Mouse (Mus musculus): Measurements from ENCODE around the gene Gm12355. TPM values are rescaled to one million over a fixed set of nuclear protein-coding genes. Genes with fewer than 3 reads are reported as not detected.

Gene Gm12355
- polyA plus RNA-seq, 1 experiment from 2014 or later, result 0.70 TPM

GRCm38 (mm10) chr11:98581286-98582029, 44.0 kb downstream of the Gm12355 start:
- 70% methylated on average over 17 of the region's 17 CpGs for WGBS
- no peak for ATAC-seq
- Histone ChIP-seq H3K4me2 (replicated peaks; ENCODE audit: low read depth, low read length) (no peak overlapping the region), H3K27me3 (replicated peaks; ENCODE audit: insufficient read depth, low read length) (no peaks in the 10 kb centered on the region), H3K36me3 (ENCODE audit: insufficient read depth, low read length) (no peaks in the 10 kb centered on the region), H3K9ac (replicated peaks; ENCODE audit: low read depth) (no peak overlapping the region), H3K27ac (ENCODE audit: low read length) (no peak overlapping the region), H3K4me1 (ENCODE audit: insufficient read depth, low read depth, low read length) (peaks cover 2% of the 10 kb centered on the region; the same call in 1 of the 2 replicates), H3K9me3 (ENCODE audit: low read length) (no peaks in the 10 kb centered on the region), H3K4me3 (ENCODE audit: low read depth, low read length) (no peak overlapping the region)
- DNase-seq (ENCODE audit: low spot score), result no peak
- no peak for TF ChIP-seq EP300 (IDR thresholded peaks at IDR 0.05)
- TF ChIP-seq CTCF (IDR thresholded peaks at IDR 0.05), result no peak

- 53% methylated on average over 16 of the region's 16 CpGs for WGBS
- no peak overlapping the region for H3K4me2 ChIP-seq (replicated peaks; ENCODE audit: low read depth, low read length)
- ATAC-seq (peak; percentile 37), DNase-seq (ENCODE audit: low spot score) (no peak)
- no peak overlapping the region for H3K4me3 ChIP-seq (ENCODE audit: low read depth, low read length)
- no peaks in the 10 kb centered on the region for H3K4me1 ChIP-seq (ENCODE audit: insufficient read depth, low read depth, low read length)
- H3K27ac ChIP-seq (ENCODE audit: low read length), result no peak overlapping the region
- H3K36me3 ChIP-seq (ENCODE audit: insufficient read depth, low read length), result no peaks in the 10 kb centered on the region
- no peak for TF ChIP-seq EP300 (IDR thresholded peaks at IDR 0.05)
- TF ChIP-seq CTCF (IDR thresholded peaks at IDR 0.05), result no peak
- no peaks in the 10 kb centered on the region for H3K9me3 ChIP-seq (ENCODE audit: low read length)
- H3K9ac ChIP-seq (replicated peaks; ENCODE audit: low read depth), result no peak overlapping the region
- no peaks in the 10 kb centered on the region for H3K27me3 ChIP-seq (replicated peaks; ENCODE audit: insufficient read depth, low read length)
Measured at GRCm38 (mm10) chr11:98580301-98581121, 45.0 kb downstream of the Gm12355 start.

GRCm38 (mm10) chr11:98577776-98578175, 47.7 kb downstream of the Gm12355 start:
- no peak overlapping the region for H3K4me2 ChIP-seq (replicated peaks; ENCODE audit: low read depth, low read length)
- H3K9me3 ChIP-seq (ENCODE audit: low read length), result no peaks in the 10 kb centered on the region
- no peak for ATAC-seq
- H3K27me3 ChIP-seq (replicated peaks; ENCODE audit: insufficient read depth, low read length), result no peaks in the 10 kb centered on the region
- no peak for TF ChIP-seq CTCF (IDR thresholded peaks at IDR 0.05)
- TF ChIP-seq EP300 (IDR thresholded peaks at IDR 0.05), result no peak
- H3K9ac ChIP-seq (replicated peaks; ENCODE audit: low read depth), result no peak overlapping the region
- no peaks in the 10 kb centered on the region for H3K36me3 ChIP-seq (ENCODE audit: insufficient read depth, low read length)
- no peak overlapping the region for H3K27ac ChIP-seq (ENCODE audit: low read length)
- WGBS, result 81% methylated on average over 5 of the region's 5 CpGs
- no peak for DNase-seq (ENCODE audit: low spot score)
- H3K4me3 ChIP-seq (ENCODE audit: low read depth, low read length), result no peak overlapping the region
- no peaks in the 10 kb centered on the region for H3K4me1 ChIP-seq (ENCODE audit: insufficient read depth, low read depth, low read length)

Other genes starting within 250 kb of the Gm12355 start
- gene Tcap, start 241.8 kb downstream of the Gm12355 start, polyA plus RNA-seq (2015; fragmentation: Nextera tagmentation; extraction: Ambion mirVana), result 5.8 and 6.4 TPM in 2 replicates
- gene Pnmt, start 239.2 kb downstream of the Gm12355 start, polyA plus RNA-seq (2015; fragmentation: Nextera tagmentation; extraction: Ambion mirVana), result 0.12 TPM in 1 of 2 replicates, not detected in the other
- 8.0 and 8.6 TPM in 2 replicates for gene Pgap3, start 225.2 kb downstream of the Gm12355 start, polyA plus RNA-seq (2015; fragmentation: Nextera tagmentation; extraction: Ambion mirVana)
- gene Erbb2, start 213.2 kb downstream of the Gm12355 start, polyA plus RNA-seq (2015; fragmentation: Nextera tagmentation; extraction: Ambion mirVana), result 21.2 and 23.6 TPM in 2 replicates
- gene Mien1, start 186.7 kb downstream of the Gm12355 start, polyA plus RNA-seq (2015; fragmentation: Nextera tagmentation; extraction: Ambion mirVana), result 86.1 and 96.0 TPM in 2 replicates
- 30.7 and 33.1 TPM in 2 replicates for gene Grb7, start 179.3 kb downstream of the Gm12355 start, polyA plus RNA-seq (2015; fragmentation: Nextera tagmentation; extraction: Ambion mirVana)
- gene Ikzf3, start 79.6 kb downstream of the Gm12355 start, polyA plus RNA-seq (2015; fragmentation: Nextera tagmentation; extraction: Ambion mirVana), result 0.20 and 0.43 TPM in 2 replicates
- 0.10 and 0.21 TPM in 2 replicates for gene Zpbp2, start 74.6 kb downstream of the Gm12355 start, polyA plus RNA-seq (2015; fragmentation: Nextera tagmentation; extraction: Ambion mirVana)
- gene Ormdl3, start 38.3 kb downstream of the Gm12355 start, polyA plus RNA-seq (2015; fragmentation: Nextera tagmentation; extraction: Ambion mirVana), result 43.7 and 45.3 TPM in 2 replicates
- gene Lrrc3c, start 27.4 kb downstream of the Gm12355 start, polyA plus RNA-seq (2015; fragmentation: Nextera tagmentation; extraction: Ambion mirVana), result not detected in 2 replicates
- gene Gsdma3, start 699 bp upstream of the Gm12355 start, polyA plus RNA-seq (2015; fragmentation: Nextera tagmentation; extraction: Ambion mirVana), result not detected in 2 replicates
- gene Gsdma2, start 21.1 kb upstream of the Gm12355 start, polyA plus RNA-seq (2015; fragmentation: Nextera tagmentation; extraction: Ambion mirVana), result not detected in 2 replicates
- gene Gsdma, start 38.7 kb upstream of the Gm12355 start, polyA plus RNA-seq (2015; fragmentation: Nextera tagmentation; extraction: Ambion mirVana), result not detected in 2 replicates
- gene Psmd3, start 56.9 kb upstream of the Gm12355 start, polyA plus RNA-seq (2015; fragmentation: Nextera tagmentation; extraction: Ambion mirVana), result 105 and 107 TPM in 2 replicates
- 0.19 TPM in 1 of 2 replicates, not detected in the other for gene Csf3, start 75.6 kb upstream of the Gm12355 start, polyA plus RNA-seq (2015; fragmentation: Nextera tagmentation; extraction: Ambion mirVana)
- gene Med24, start 103.8 kb upstream of the Gm12355 start, polyA plus RNA-seq (2015; fragmentation: Nextera tagmentation; extraction: Ambion mirVana), result 19.9 and 20.6 TPM in 2 replicates
- 38.1 and 40.5 TPM in 2 replicates for gene Thra, start 115.0 kb upstream of the Gm12355 start, polyA plus RNA-seq (2015; fragmentation: Nextera tagmentation; extraction: Ambion mirVana)
- 6.9 and 8.9 TPM in 2 replicates for gene Nr1d1, start 149.7 kb upstream of the Gm12355 start, polyA plus RNA-seq (2015; fragmentation: Nextera tagmentation; extraction: Ambion mirVana)
- 16.3 and 21.3 TPM in 2 replicates for gene Msl1, start 169.9 kb upstream of the Gm12355 start, polyA plus RNA-seq (2015; fragmentation: Nextera tagmentation; extraction: Ambion mirVana)
- 22.7 and 22.9 TPM in 2 replicates for gene Casc3, start 179.2 kb upstream of the Gm12355 start, polyA plus RNA-seq (2015; fragmentation: Nextera tagmentation; extraction: Ambion mirVana)
- gene Rapgefl1, start 211.1 kb upstream of the Gm12355 start, polyA plus RNA-seq (2015; fragmentation: Nextera tagmentation; extraction: Ambion mirVana), result 1.1 and 1.5 TPM in 2 replicates
- 4.0 and 4.1 TPM in 2 replicates for gene Wipf2, start 238.0 kb upstream of the Gm12355 start, polyA plus RNA-seq (2015; fragmentation: Nextera tagmentation; extraction: Ambion mirVana)